Mouse (Mus musculus): ENCODE results near the gene Runx1. TPM values are rescaled to one million over a fixed set of nuclear protein-coding genes. Genes with fewer than 3 reads are reported as not detected.

Gene Runx1
- polyA plus RNA-seq, 1 experiment: 4.3 TPM

DNA sequence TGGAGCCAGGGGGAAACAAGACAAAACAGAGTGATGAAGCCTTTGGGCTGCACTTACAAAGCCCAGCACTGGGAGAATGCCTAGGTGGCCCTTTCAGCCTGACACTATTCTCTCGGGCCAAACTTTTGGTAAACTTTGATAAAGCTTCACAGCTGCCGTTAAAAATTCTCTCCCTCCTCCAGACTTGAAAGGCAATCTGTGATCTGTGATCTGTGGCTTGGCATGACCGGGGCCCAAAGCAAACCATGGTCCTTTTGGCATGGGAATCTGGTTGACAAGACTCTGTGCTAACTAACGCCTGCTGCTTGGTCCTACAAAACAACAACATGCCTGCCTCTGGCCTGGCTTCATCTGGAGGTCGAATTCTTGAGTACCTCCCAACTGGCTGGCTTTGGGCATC, 188.9 kb downstream of the Runx1 start:
- no peak for TF ChIP-seq GATA1 (IDR thresholded peaks at IDR 0.05; ENCODE audit: low read length)
- TF ChIP-seq TAL1 (IDR thresholded peaks at IDR 0.05; ENCODE audit: low read length): no peak
- peaks cover 27% of the 10 kb centered on the region for H3K36me3 ChIP-seq (ENCODE audit: control insufficient read depth)
- no peaks in the 10 kb centered on the region for H3K27me3 ChIP-seq (ENCODE audit: control insufficient read depth)
- no peaks in the 10 kb centered on the region for H3K9me3 ChIP-seq (ENCODE audit: control insufficient read depth, low read length)
- H3K4me1 ChIP-seq (ENCODE audit: control insufficient read depth): no peaks in the 10 kb centered on the region; the same call in 1 of the 2 replicates
- no peak overlapping the region for H3K4me3 ChIP-seq (replicated peaks)

DNA sequence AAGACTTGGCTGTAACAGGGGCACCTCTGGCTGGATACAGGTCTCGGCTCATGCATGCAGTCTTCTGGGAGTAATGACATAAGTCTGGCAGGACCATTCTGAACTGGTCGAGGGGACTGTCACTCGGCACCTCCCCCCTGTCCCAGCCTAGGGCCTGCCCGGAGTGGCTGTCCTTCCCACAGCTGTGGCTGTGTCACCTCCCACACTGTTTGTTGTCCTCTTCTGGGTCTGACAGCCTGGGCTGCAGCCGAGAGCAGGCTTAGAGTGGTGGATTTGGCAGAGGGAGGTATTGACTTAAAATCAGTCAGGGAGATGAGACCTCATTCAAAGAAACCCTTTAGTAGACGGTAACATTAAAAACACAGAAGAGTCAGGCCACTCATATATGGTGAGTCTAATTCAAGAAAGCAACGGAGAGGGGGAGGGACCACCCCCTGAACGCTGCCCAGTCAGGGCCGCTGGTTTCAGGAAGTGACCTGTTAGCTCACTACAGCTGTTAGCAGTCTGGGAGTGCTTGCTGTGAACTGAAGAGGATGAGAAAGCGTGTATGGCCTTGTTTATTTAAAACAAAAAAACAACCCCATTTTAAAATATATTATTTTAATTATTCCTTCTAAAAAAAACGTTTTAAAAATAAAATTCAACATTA, 193.7 kb downstream of the Runx1 start:
- Histone ChIP-seq H3K27me3 (ENCODE audit: control insufficient read depth) (no peaks in the 10 kb centered on the region), H3K9me3 (ENCODE audit: control insufficient read depth, low read length) (no peaks in the 10 kb centered on the region), H3K4me1 (ENCODE audit: control insufficient read depth) (no peaks in the 10 kb centered on the region), H3K36me3 (ENCODE audit: control insufficient read depth) (peaks cover 36% of the 10 kb centered on the region), H3K4me3 (replicated peaks) (no peak overlapping the region)
- TF ChIP-seq GATA1 (IDR thresholded peaks at IDR 0.05; ENCODE audit: low read length) (no peak), TAL1 (IDR thresholded peaks at IDR 0.05; ENCODE audit: low read length) (no peak)

DNA sequence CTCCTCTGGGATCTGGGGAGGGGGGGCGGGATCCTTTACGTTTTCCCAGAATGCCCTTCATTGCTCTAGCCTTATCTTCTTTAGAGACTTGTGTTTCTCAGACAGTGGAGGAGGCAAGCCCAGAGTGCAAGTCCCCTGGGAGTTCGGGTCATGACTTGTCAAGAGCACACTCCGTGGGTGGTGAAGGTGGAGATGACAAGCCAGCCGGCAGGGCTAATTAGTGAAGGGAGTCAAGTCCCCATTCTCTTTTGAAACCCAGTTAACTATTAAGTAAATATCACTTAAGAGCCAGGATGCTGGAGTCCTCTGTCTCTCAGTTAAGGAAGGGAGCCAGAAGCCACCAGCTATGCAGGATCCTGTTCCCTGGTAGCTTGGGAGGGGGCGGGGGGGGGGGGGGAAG, 194.3 kb downstream of the Runx1 start:
- peaks cover 34% of the 10 kb centered on the region for H3K36me3 ChIP-seq (ENCODE audit: control insufficient read depth)
- no peak for TF ChIP-seq TAL1 (IDR thresholded peaks at IDR 0.05; ENCODE audit: low read length)
- TF ChIP-seq GATA1 (IDR thresholded peaks at IDR 0.05; ENCODE audit: low read length): no peak
- no peak overlapping the region for H3K4me3 ChIP-seq (replicated peaks)
- H3K27me3 ChIP-seq (ENCODE audit: control insufficient read depth): no peaks in the 10 kb centered on the region
- no peaks in the 10 kb centered on the region for H3K4me1 ChIP-seq (ENCODE audit: control insufficient read depth)
- no peaks in the 10 kb centered on the region for H3K9me3 ChIP-seq (ENCODE audit: control insufficient read depth, low read length)

GRCm38 (mm10) chr16:92630950-92631349, 195.0 kb downstream of the Runx1 start:
- Histone ChIP-seq H3K27me3 (ENCODE audit: control insufficient read depth) (no peaks in the 10 kb centered on the region), H3K36me3 (ENCODE audit: control insufficient read depth) (peaks cover 35% of the 10 kb centered on the region), H3K4me3 (replicated peaks) (no peak overlapping the region)

DNA sequence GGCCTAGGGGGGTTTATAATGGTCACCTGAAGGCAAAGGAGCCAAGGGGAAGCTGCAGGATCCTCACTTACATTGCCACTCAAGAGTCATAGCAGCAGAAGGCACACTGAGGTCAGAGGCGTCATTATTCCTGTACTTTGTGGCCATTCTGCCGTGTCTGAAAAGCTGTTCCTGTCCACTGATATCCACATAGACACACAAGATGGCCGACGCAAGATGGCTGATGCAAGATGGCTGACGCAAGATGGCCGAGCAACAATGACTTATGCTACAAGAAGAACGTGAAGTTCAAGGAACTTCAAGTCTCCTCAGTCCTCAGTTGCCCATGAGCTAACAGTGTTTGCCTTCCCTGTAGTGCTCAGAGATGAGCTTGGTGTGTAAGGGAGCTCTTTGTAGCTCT, 196.1 kb downstream of the Runx1 start:
- Histone ChIP-seq H3K4me3 (replicated peaks) (no peak overlapping the region), H3K4me1 (ENCODE audit: control insufficient read depth) (no peaks in the 10 kb centered on the region), H3K27me3 (ENCODE audit: control insufficient read depth) (no peaks in the 10 kb centered on the region), H3K9me3 (ENCODE audit: control insufficient read depth, low read length) (no peaks in the 10 kb centered on the region), H3K36me3 (ENCODE audit: control insufficient read depth) (peaks cover 26% of the 10 kb centered on the region)
- TF ChIP-seq TAL1 (IDR thresholded peaks at IDR 0.05; ENCODE audit: low read length) (no peak), GATA1 (IDR thresholded peaks at IDR 0.05; ENCODE audit: low read length) (no peak)

More at GRCm38 (mm10) chr16:92630950-92631349, 195.0 kb downstream of the Runx1 start:
- TF ChIP-seq GATA1 (IDR thresholded peaks at IDR 0.05; ENCODE audit: low read length) (no peak), TAL1 (IDR thresholded peaks at IDR 0.05; ENCODE audit: low read length) (no peak)
- Histone ChIP-seq H3K9me3 (ENCODE audit: control insufficient read depth, low read length) (no peaks in the 10 kb centered on the region), H3K4me1 (ENCODE audit: control insufficient read depth) (no peaks in the 10 kb centered on the region)

- no peaks in the 10 kb centered on the region for H3K4me1 ChIP-seq (ENCODE audit: control insufficient read depth)
- H3K4me3 ChIP-seq (replicated peaks): no peak overlapping the region
- no peak for TF ChIP-seq GATA1 (IDR thresholded peaks at IDR 0.05; ENCODE audit: low read length)
- TF ChIP-seq TAL1 (IDR thresholded peaks at IDR 0.05; ENCODE audit: low read length): no peak
- H3K27me3 ChIP-seq (ENCODE audit: control insufficient read depth): no peaks in the 10 kb centered on the region
- H3K36me3 ChIP-seq (ENCODE audit: control insufficient read depth): peaks cover 30% of the 10 kb centered on the region
- H3K9me3 ChIP-seq (ENCODE audit: control insufficient read depth, low read length): no peaks in the 10 kb centered on the region
Measured at GRCm38 (mm10) chr16:92627262-92627661, 198.7 kb downstream of the Runx1 start.

GRCm38 (mm10) chr16:92623953-92624352, 202.0 kb downstream of the Runx1 start:
- peaks cover 17% of the 10 kb centered on the region for H3K36me3 ChIP-seq (ENCODE audit: control insufficient read depth)
- TF ChIP-seq GATA1 (IDR thresholded peaks at IDR 0.05; ENCODE audit: low read length) (no peak), TAL1 (IDR thresholded peaks at IDR 0.05; ENCODE audit: low read length) (no peak)
- no peaks in the 10 kb centered on the region for H3K4me1 ChIP-seq (ENCODE audit: control insufficient read depth)
- no peak overlapping the region for H3K4me3 ChIP-seq (replicated peaks)
- no peaks in the 10 kb centered on the region for H3K27me3 ChIP-seq (ENCODE audit: control insufficient read depth)
- H3K9me3 ChIP-seq (ENCODE audit: control insufficient read depth, low read length): no peaks in the 10 kb centered on the region

GRCm38 (mm10) chr16:92621859-92622258, 204.1 kb downstream of the Runx1 start:
- Histone ChIP-seq H3K36me3 (ENCODE audit: control insufficient read depth) (peaks cover 17% of the 10 kb centered on the region), H3K4me1 (ENCODE audit: control insufficient read depth) (no peaks in the 10 kb centered on the region), H3K27me3 (ENCODE audit: control insufficient read depth) (no peaks in the 10 kb centered on the region), H3K9me3 (ENCODE audit: control insufficient read depth, low read length) (peaks cover 5% of the 10 kb centered on the region; the same call in 1 of the 2 replicates), H3K4me3 (replicated peaks) (no peak overlapping the region)
- TF ChIP-seq TAL1 (IDR thresholded peaks at IDR 0.05; ENCODE audit: low read length) (no peak), GATA1 (IDR thresholded peaks at IDR 0.05; ENCODE audit: low read length) (no peak)

GRCm38 (mm10) chr16:92620841-92621518, 205.0 kb downstream of the Runx1 start:
- TF ChIP-seq GATA1 (IDR thresholded peaks at IDR 0.05; ENCODE audit: low read length) (no peak), TAL1 (IDR thresholded peaks at IDR 0.05; ENCODE audit: low read length) (no peak)
- Histone ChIP-seq H3K27me3 (ENCODE audit: control insufficient read depth) (no peaks in the 10 kb centered on the region), H3K4me3 (replicated peaks) (no peak overlapping the region), H3K9me3 (ENCODE audit: control insufficient read depth, low read length) (peaks cover 5% of the 10 kb centered on the region; the same call in 1 of the 2 replicates), H3K4me1 (ENCODE audit: control insufficient read depth) (no peaks in the 10 kb centered on the region), H3K36me3 (ENCODE audit: control insufficient read depth) (peaks cover 16% of the 10 kb centered on the region)

Data from erythroblast, embryonic 14.5 days (primary cell).